Mouse (Mus musculus) neural tube, embryonic 15.5 days (tissue): ENCODE results near the gene Ehbp1. TPM values are rescaled to one million over a fixed set of nuclear protein-coding genes. Genes with fewer than 3 reads are reported as not detected.

Experiments used
- ATAC-seq: fragments of 200-750 bp; cut with Nextera tagmentation; 2 replicates; pipeline ENCODE4 v1.8.0; 2017; ENCODE audit warnings: mild to moderate bottlenecking, moderate TSS enrichment, moderate library complexity; ENCODE audit not compliant: low FRiP score
- H3K27ac ChIP-seq: fragments of 300-500 bp; sonication (generic); replicated peaks from 2 replicates; pipeline ENCODE4 v1.5.1; 2015; ENCODE audit warnings: mild to moderate bottlenecking, inconsistent platforms
- H3K27me3 ChIP-seq: fragments of 300-500 bp; sonication (generic); replicated peaks from 2 replicates; pipeline ENCODE4 v1.6.1; 2015; ENCODE audit warnings: inconsistent platforms
- H3K36me3 ChIP-seq: fragments of 300-500 bp; sonication (generic); 2 replicates; pipeline ENCODE4 v1.6.1; 2015; ENCODE audit warnings: inconsistent platforms
- H3K4me1 ChIP-seq: fragments of 300-500 bp; sonication (generic); 2 replicates; pipeline ENCODE4 v1.6.1; 2015; ENCODE audit warnings: inconsistent platforms
- H3K4me2 ChIP-seq: fragments of 300-500 bp; sonication (generic); 2 replicates; pipeline ENCODE4 v1.6.1; 2015; ENCODE audit warnings: inconsistent platforms, mild to moderate bottlenecking, moderate library complexity
- H3K4me3 ChIP-seq: fragments of 300-500 bp; sonication (generic); replicated peaks from 2 replicates; pipeline ENCODE4 v1.5.1; 2015; ENCODE audit warnings: mild to moderate bottlenecking, inconsistent platforms
- H3K9ac ChIP-seq: fragments of 300-500 bp; sonication (generic); replicated peaks from 2 replicates; pipeline ENCODE4 v1.6.1; 2015; ENCODE audit warnings: mild to moderate bottlenecking, inconsistent platforms
- H3K9me3 ChIP-seq: fragments of 300-500 bp; sonication (generic); replicated peaks from 2 replicates; pipeline ENCODE4 v1.6.1; 2016; ENCODE audit warnings: inconsistent platforms
- WGBS: fragments of 180-500 bp; shearing (Covaris S2); methylation state at CpG from one replicate; pipeline ENCODE4 v1.1.7; 2015; ENCODE audit warnings: mixed read lengths; 5-methylcytosine and 5-hydroxymethylcytosine counted together
- polyA plus RNA-seq: library from polyadenylated mRNA; unstranded; fragments of >200 nt; fragmentation: Nextera tagmentation; extraction: Ambion mirVana; gene quantifications from 2 replicates; pipeline ENCODE4 v1.2.1, GENCODE M21; 2015

The Ehbp1 gene
- polyA plus RNA-seq, 1 experiment from 2014 or later = 21.2 TPM

DNA sequence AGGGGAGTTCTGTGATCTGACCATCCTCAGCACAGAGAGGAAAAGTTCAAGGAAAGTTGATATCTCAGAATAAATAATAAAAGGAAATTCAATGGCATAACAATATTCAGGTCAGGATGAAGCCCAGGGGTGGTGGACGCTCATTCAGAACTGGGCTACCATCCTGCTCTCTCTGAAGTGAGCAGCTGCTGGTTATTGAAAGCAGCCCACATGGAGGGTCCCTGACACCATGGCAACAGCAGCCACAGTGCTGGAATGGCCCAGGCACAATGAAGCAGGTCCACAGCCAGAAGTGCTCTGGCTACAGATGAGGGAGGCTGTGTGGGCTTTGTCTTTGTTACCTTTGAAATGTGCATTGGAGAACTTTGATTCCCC, 6.4 kb upstream of the Ehbp1 start:
- WGBS = 12% methylated on average over 1 of the region's 1 CpGs
- Histone ChIP-seq H3K9ac (no peak overlapping the region), H3K9me3 (no peaks in the 10 kb centered on the region), H3K4me2 (no peak overlapping the region), H3K27me3 (no peaks in the 10 kb centered on the region), H3K4me1 (peaks cover 20% of the 10 kb centered on the region), H3K4me3 (no peak overlapping the region), H3K27ac (peak overlapping the region; percentile 63), H3K36me3 (no peaks in the 10 kb centered on the region)
- peak; percentile 94 for ATAC-seq

DNA sequence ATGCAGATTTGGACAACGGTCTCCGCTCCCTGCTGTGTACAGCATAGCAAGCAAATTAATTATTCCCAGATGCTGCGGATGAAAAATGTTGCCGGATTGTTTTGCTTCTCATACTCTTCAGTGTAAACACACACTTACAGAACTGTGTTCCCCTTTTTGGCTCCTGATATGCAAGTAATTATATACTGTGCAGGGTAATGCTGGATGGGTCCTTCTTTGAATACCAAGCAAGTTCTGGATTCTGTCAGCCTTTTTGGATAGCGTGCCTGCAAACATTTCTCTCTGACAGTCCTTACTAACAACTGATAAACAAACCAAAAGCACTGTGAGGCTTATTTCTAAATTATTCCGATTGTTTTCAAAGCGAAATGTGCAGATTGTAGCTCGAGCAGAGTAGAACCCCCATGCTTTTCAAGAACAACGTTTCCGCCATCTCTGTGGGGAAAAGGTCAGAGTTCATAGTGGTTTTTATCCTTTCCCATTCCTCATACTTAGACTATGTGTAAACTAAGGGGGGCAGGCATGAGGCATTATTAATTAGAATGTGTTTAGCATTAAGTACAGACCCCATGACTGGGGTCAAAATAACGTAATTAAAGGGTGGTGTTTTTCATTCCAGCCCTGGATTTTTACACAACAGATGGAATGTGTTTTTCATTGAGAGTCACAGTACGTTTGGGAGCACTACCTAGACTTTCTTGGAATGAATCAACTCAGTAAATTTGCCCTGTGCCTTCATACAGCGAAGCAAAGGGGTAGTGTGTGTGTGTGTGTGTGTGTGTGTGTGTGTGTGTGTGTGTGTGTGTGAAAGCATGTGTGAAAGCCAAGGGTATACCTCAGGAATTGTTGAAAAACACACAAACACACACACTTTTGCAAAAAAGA, 5.8 kb upstream of the Ehbp1 start:
- Histone ChIP-seq H3K4me1 (peaks cover 20% of the 10 kb centered on the region), H3K4me3 (no peak overlapping the region), H3K9ac (no peak overlapping the region), H3K36me3 (no peaks in the 10 kb centered on the region), H3K9me3 (no peaks in the 10 kb centered on the region), H3K4me2 (no peak overlapping the region), H3K27ac (peak overlapping the region; percentile 63), H3K27me3 (no peaks in the 10 kb centered on the region)
- peak; percentile 54 for ATAC-seq
- 25% methylated on average over 13 of the region's 13 CpGs for WGBS

DNA sequence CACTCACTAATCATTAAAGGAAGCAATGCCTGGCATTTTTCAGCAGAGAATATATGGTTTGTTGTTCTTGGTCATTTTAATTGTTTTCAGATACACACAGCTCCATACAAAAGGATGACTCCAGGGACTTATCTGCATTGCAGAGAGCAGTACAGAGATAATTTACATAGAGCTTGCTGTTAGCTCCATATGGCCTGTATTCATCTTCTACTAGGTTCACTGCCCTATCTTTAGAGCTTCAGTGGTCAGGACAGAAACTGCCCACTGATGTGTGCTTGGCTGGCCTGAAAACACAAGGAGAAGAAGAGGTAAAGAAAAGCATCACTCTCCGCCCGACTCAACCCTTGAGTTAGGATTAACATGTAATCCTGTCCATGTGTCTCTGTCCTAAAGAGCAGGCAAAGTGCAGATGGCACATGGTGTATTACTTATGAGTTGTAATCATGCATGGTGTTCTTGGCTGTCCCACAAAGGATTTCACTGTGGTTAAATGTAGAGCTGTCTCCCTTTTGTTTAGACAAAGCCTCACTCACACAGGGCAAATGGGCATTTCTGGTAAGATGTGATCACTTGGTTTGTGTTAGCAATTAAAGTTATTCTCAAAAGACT, 14.7 kb downstream of the Ehbp1 start:
- no peak for ATAC-seq
- Histone ChIP-seq H3K9ac (no peak overlapping the region), H3K4me2 (no peak overlapping the region), H3K27ac (no peak overlapping the region), H3K4me1 (no peaks in the 10 kb centered on the region), H3K27me3 (no peaks in the 10 kb centered on the region), H3K36me3 (no peaks in the 10 kb centered on the region), H3K4me3 (no peak overlapping the region), H3K9me3 (no peaks in the 10 kb centered on the region)
- 84% methylated on average over 2 of the region's 2 CpGs for WGBS

DNA sequence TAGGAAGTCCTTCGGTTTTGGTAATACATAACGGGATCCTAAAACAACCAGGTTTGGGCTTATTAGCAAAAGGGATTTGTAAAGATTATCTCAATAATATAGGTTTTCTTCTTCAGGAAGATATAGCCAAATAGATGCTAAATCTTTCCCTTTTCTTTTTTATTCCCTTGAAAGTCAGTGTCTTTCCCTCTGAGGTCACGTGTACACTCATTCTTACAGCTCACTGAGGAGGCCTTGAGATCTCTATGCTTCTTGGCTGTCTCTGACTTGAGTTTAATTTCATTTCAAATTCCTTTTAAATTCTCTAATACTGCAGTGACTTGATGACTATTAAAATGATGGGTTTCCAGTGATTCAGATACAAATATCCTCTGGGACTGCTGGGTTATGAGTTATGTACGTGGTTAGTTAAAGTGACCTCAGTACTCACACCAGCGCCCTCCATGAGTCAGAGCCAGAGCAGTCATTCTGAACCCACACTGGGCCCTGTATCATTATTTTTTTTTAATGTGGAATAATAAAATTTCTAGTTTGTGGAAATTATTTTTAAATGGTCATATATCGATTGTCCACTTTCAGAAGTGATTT, 24.2 kb downstream of the Ehbp1 start:
- Histone ChIP-seq H3K27me3 (no peaks in the 10 kb centered on the region), H3K9me3 (no peaks in the 10 kb centered on the region), H3K27ac (no peak overlapping the region), H3K4me1 (no peaks in the 10 kb centered on the region), H3K9ac (no peak overlapping the region), H3K4me2 (no peak overlapping the region), H3K36me3 (no peaks in the 10 kb centered on the region), H3K4me3 (no peak overlapping the region)
- no peak for ATAC-seq
- 88% methylated on average over 6 of the region's 6 CpGs for WGBS

DNA sequence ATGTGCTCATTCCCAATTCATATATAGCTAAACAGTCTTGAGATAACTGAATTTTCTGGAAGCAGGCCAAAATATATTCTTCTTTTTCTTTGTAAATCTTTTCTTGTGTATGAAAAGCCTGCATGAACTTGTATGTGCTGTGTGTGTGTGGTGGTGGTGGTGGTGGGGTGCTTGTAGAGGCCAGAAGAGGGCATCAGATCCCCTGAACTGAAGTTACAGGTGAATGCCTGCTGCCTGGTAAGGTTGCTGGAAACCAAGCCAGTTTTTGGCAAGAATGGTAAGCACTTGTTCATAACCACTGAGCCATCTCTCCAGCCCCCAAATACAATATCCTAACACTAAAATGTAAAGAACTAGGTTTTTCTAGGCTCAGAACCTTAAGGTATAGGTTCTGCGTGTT, 26.3 kb downstream of the Ehbp1 start:
- H3K4me1 ChIP-seq = no peaks in the 10 kb centered on the region
- no peak overlapping the region for H3K4me3 ChIP-seq
- no peak for ATAC-seq
- no peak overlapping the region for H3K4me2 ChIP-seq
- WGBS = 87% methylated on average over 1 of the region's 1 CpGs
- no peak overlapping the region for H3K27ac ChIP-seq
- H3K36me3 ChIP-seq = no peaks in the 10 kb centered on the region
- H3K9ac ChIP-seq = no peak overlapping the region
- no peaks in the 10 kb centered on the region for H3K27me3 ChIP-seq
- no peaks in the 10 kb centered on the region for H3K9me3 ChIP-seq

- Histone ChIP-seq H3K4me2 (no peak overlapping the region), H3K27me3 (no peaks in the 10 kb centered on the region), H3K9me3 (no peaks in the 10 kb centered on the region), H3K27ac (no peak overlapping the region), H3K36me3 (no peaks in the 10 kb centered on the region), H3K9ac (no peak overlapping the region), H3K4me1 (no peaks in the 10 kb centered on the region), H3K4me3 (no peak overlapping the region)
- ATAC-seq = no peak
- 75% methylated on average over 6 of the region's 6 CpGs for WGBS
Measured at GRCm38 (mm10) chr11:22301164-22301563, 40.9 kb downstream of the Ehbp1 start.

GRCm38 (mm10) chr11:22289164-22289563, 52.9 kb downstream of the Ehbp1 start:
- Histone ChIP-seq H3K27me3 (no peaks in the 10 kb centered on the region), H3K36me3 (no peaks in the 10 kb centered on the region), H3K4me1 (peaks cover 20% of the 10 kb centered on the region), H3K4me2 (no peak overlapping the region), H3K27ac (no peak overlapping the region), H3K4me3 (no peak overlapping the region), H3K9me3 (no peaks in the 10 kb centered on the region), H3K9ac (no peak overlapping the region)
- ATAC-seq = no peak

DNA sequence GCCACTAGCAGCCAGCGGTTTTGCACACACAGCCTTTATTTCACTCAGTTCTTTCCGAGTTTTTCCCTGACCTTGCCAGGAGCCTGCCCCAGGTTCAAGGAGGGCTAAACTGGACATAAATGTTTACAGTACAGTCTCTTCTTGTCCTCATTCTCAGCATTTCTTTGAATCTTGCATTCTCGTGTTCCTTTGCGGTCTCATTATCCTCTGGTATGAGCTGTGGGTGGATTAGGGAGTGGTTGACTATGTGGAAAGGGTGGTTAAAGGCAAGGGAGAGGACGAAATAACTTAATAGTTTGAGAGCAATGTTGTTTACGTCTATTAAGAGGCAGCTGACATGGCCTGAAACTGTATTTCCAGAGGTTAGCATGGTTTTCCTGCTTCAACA, 54.6 kb downstream of the Ehbp1 start:
- H3K9me3 ChIP-seq = no peaks in the 10 kb centered on the region
- H3K27ac ChIP-seq = peak overlapping the region; percentile 89
- peaks cover 29% of the 10 kb centered on the region for H3K4me1 ChIP-seq
- peak overlapping the region; percentile 64 for H3K4me2 ChIP-seq
- WGBS = 2% methylated on average over 6 of the region's 6 CpGs
- H3K4me3 ChIP-seq = peak overlapping the region; percentile 76
- peaks cover 3% of the 10 kb centered on the region; the same call in 1 of the 2 replicates for H3K36me3 ChIP-seq
- H3K9ac ChIP-seq = peak overlapping the region; percentile 64
- no peak for ATAC-seq
- H3K27me3 ChIP-seq = no peaks in the 10 kb centered on the region

GRCm38 (mm10) chr11:22286885-22287512, 55.1 kb downstream of the Ehbp1 start:
- peak overlapping the region; percentile 67 for H3K4me2 ChIP-seq
- peak; percentile 99 for ATAC-seq

DNA sequence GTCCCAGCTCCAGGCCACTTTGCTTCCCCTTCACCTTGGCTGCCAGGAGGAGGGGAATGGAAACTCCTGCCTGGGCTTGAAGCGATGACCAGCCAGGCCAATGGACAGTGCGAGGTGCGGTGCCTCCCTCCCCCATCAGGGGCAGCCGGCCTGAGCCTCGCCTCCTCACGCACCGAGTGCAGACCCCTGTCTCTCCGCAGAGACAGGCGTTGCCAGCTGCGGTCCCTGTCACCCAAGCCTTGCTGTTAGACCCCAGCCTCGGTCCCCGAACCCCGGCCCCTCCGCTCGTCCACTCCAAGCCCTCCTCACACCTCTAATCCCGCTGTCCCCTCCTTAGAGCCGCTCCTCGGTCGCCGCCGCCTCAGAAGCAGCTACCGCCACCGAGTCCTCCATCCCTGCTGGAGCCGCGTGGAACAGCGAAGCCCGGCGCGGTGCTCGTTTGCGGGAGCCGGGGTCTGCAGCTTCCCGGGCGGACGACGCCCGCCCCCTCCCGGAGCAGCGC, 55.7 kb downstream of the Ehbp1 start:
- no peaks in the 10 kb centered on the region for H3K27me3 ChIP-seq
- H3K4me3 ChIP-seq = peak overlapping the region; percentile 76
- peaks cover 34% of the 10 kb centered on the region for H3K4me1 ChIP-seq
- peak overlapping the region; percentile 82 for H3K9ac ChIP-seq
- WGBS = under 1% methylated on average over 37 of the region's 39 CpGs
- peak overlapping the region; percentile 67 for H3K4me2 ChIP-seq
- ATAC-seq = peak; percentile 76
- H3K36me3 ChIP-seq = peaks cover 12% of the 10 kb centered on the region
- peaks cover 4% of the 10 kb centered on the region; the same call in 1 of the 2 replicates for H3K9me3 ChIP-seq
- peak overlapping the region; percentile 96 for H3K27ac ChIP-seq

More at GRCm38 (mm10) chr11:22286885-22287512, 55.1 kb downstream of the Ehbp1 start:
- peak overlapping the region; percentile 76 for H3K4me3 ChIP-seq
- WGBS = under 1% methylated on average over 43 of the region's 43 CpGs
- no peaks in the 10 kb centered on the region for H3K27me3 ChIP-seq
- peaks cover 34% of the 10 kb centered on the region for H3K4me1 ChIP-seq
- H3K9me3 ChIP-seq = no peaks in the 10 kb centered on the region
- H3K9ac ChIP-seq = peak overlapping the region; percentile 82
- H3K36me3 ChIP-seq = peaks cover 7% of the 10 kb centered on the region
- peak overlapping the region; percentile 96 for H3K27ac ChIP-seq

GRCm38 (mm10) chr11:22276656-22277055, 65.4 kb downstream of the Ehbp1 start:
- 95% methylated on average over 3 of the region's 3 CpGs for WGBS
- Histone ChIP-seq H3K27me3 (no peaks in the 10 kb centered on the region), H3K9ac (no peak overlapping the region), H3K4me2 (no peak overlapping the region), H3K36me3 (peaks cover 30% of the 10 kb centered on the region), H3K4me1 (0 out of 2 replicates have a peak, but pooled peaks cover 2% of the 10 kb centered on the region), H3K4me3 (no peak overlapping the region), H3K9me3 (peaks cover 2% of the 10 kb centered on the region; the same call in 1 of the 2 replicates), H3K27ac (no peak overlapping the region)
- ATAC-seq = no peak
